Mouse (Mus musculus): ENCODE results near the gene Ampd3.

The Ampd3 gene

DNA sequence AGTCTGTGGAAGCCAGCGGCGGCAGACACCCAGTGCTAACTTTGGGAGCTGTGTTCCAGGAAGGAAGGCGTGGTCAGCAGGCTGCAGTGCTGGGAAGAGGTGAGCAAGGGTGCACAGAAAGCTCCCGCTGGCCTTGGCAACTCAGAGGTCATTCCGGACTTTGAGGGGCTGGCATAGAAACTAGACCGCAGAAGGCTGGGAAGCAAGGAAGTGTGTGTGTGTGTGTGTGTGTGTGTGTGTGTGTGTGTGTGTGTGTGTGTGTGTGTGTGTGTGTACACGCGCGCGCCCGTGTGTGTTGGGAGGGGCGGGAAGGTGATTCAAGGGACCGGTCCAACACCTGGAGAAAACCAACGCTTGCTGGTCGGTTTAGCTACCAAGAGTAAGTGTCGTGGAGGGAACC is at the start of gene Ampd3:
Ampd3 (plus strand) TSS at position 206 of the 400 bp plus-strand sequence.
- peak; percentile 31 to 53 for DNase-seq

DNA sequence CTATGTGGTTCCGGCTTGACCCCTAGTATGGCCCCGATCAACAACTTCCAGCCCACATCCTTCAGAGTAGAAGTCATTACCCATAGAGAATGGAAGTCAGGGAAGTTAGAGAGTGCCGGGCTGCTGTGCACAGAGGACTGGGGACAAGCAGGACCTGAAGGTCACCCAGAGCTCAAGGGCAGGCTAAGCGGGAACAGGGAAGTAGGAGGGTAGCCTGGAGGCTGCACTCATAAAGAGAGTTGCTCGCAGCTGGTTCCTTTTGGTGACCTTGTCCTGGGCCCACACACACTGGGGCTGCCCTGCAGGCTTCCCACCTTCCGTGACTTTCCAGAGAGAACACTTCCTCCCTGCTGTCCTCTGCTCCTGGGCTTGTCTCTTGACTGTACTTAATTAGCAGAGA is 49.5 kb upstream of the Ampd3 start:
- DNase-seq: no peak

DNA sequence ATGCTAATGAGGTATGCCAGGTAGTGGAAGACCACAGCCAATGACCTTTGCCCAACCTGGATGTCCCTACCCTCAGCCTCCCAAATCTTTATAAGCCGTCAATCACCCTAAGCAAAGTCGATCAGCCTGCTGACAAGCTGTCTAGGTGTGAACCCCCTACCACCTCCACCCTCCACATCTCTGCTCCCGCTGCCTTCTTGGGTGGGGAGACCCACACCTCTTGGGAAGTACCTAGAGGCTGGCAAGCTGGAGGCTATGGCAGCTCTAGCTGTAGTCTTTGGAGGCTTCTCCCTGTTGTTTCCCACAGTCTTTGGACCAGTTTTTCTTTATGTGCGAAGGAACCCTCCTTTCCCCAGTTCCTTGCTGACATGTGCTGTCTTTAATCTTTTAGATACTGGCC is 48.1 kb upstream of the Ampd3 start:
- no peak for DNase-seq

GRCm38 (mm10) chr7:110722183-110722582 is 45.8 kb upstream of the Ampd3 start:
- DNase-seq: peak; percentile 66 to 74

- peak; percentile 67 for DNase-seq
Measured at GRCm38 (mm10) chr7:110727049-110727448, 41.0 kb upstream of the Ampd3 start.

DNA sequence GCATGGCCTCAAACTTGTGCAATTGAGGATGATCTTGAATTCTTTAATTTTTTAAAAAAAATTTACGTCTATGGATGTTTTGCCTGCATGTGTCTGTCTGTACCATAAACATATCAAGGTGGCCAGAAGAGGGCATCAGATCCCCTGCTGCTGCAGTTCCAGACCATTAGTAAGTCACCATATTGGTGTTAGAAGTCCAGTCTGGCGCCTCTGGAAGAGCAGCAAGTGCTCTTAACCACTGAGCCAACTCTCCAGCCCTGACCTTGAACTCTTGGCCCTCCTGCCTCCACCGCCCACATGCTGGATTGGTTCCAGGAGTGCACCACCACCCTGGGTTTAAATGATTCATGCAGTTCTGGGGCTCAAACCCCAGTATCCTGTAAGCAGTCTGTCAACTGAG is 39.1 kb upstream of the Ampd3 start:
- peak in 1 of 2 experiments; percentile 25 for DNase-seq

- no peak for DNase-seq
Measured at GRCm38 (mm10) chr7:110729295-110729694, 38.7 kb upstream of the Ampd3 start.

- no peak for DNase-seq
Measured at GRCm38 (mm10) chr7:110731091-110731967, 36.7 kb upstream of the Ampd3 start.

GRCm38 (mm10) chr7:110732001-110732632 is 35.9 kb upstream of the Ampd3 start:
- no peak for DNase-seq

DNA sequence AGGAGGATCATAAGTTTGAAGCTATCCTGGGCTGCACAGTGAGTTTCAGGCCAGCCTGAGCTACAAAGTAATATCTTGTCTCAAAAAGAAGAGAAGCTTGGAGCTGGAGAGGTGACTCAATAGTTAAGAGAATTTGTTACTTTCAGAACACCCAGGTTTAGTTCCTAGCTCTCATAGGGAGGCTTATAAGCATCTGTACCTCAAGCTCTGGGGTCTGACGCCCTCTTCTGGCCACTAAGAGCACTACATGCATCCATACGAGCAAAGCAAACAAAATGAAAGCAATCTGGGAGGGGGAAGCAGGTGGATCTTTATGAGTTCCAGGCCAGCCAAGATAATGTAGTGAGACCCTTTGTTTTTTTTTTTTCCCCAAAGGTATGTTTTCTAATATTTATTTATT is 31.1 kb upstream of the Ampd3 start:
- DNase-seq: no peak

DNA sequence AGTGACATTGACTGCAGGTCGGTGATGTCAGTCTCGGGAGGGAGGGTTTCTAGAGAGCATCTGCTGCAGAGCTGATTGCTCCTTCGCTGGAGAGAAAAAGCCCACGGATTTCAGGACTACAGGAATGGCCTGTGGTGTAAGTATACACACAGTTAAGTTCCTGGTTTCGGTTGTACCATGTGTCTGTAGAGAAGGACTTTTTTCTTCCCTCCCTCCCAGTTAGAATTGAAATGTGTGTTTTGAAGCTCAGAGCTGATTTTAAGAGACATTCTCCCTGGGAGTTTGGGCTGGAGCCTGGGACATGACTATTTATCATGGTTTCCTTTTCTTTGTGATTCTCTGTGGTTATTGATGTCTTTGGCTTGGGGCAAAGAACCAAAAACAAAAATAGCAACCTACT is 28.2 kb upstream of the Ampd3 start:
- DNase-seq: no peak

DNA sequence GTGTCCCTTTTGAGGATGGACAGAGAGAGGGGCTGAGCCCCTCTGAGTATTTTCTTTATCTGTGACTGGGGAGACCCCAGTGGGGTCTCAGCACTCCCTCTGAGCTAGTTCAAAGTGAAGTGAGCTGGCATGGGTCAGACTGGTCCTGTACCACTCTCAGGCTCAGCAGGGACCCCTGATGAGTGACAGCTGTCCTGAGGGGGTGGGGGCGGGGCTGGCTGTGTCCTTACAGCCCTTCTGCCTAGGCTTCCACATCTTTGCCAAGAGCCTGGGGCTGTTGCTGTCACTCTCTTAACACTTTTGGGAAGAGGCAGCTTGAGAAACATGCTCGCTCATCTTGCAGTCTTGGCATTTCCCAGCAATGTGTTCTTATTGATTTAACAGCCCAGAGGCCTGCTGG is 27.8 kb upstream of the Ampd3 start:
- no peak for DNase-seq

DNA sequence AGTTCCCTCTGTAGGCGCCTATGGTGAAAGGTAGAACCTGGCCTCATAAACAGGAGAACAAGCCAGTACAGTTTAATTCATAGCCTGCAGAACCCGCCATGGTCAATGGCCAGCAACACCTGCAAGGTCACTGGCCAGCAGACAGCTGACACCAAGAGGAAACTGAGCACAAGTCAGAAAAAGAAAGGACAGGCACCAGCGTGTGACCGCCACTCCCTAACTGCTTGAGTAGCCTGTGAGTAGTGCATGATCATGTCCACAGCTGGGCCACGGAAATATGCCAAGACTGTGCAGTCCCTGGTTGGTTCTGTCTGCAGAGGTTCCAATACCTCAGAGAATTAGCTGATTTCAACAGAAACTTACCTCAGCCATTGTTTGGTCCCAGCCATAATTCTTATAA is 26.0 kb upstream of the Ampd3 start:
- no peak for DNase-seq

- no peak for DNase-seq
Measured at GRCm38 (mm10) chr7:110746087-110746562, 21.9 kb upstream of the Ampd3 start.

- DNase-seq: no peak
Measured at GRCm38 (mm10) chr7:110746809-110747208, 21.2 kb upstream of the Ampd3 start.

DNA sequence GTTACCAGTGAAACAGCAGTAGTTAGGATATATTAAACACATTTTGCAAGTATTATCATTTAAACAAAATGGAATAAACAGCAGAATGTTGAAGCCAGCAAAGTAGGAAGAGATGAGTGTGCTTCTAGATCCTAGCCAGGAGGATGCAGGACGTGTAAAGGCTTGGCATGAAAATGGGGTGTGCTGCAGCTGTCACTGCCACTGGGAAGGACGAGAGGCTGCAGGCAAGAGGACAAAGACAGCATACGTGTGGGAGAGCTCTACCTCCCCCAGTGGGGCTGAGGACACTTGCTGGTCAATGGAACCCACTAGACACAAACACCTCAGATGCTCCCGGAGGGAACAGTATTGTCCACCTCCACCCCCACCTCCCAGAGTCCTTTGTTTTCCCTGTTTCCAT is 17.2 kb upstream of the Ampd3 start:
- no peak for DNase-seq

DNA sequence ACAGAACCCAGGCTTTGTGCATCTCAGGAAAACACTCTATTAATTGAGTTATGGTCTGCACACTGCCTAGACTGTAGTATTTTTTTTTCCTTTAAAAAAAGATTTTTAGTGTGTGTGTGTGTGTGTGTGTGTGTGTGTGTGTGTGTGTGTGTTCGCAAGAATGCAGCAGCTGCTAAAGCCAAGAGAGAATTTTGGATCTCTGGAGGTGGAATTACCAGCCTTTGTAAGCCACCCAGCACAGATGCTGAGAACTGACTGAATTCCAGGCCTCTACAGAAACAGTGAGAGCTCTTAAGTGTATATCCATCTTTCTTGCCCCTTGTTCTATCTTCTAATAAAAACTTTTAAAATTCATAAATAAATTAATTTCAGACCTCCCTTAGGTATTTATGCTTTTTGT is 16.4 kb upstream of the Ampd3 start:
- no peak for DNase-seq

DNA sequence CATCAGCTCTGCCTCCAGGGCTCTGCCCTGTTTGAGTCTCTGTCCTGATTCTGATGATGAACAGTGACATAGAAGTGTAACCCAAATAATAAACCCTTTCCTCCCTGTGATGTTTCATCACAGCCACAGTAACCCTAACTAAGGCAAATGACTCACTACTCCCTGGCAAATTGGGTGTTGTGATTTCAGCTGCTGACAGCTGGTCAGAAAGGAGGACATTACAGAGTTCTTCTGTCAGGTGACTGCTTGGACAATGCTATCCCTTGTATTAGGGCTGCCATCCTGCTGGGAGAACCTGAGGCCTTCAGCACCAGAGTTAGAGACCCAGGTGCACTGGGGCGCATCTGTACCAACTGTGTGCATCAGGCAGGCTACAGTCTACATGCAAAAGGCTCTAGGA is 14.7 kb upstream of the Ampd3 start:
- DNase-seq: no peak

- DNase-seq: no peak
Measured at GRCm38 (mm10) chr7:110753926-110754330, 14.1 kb upstream of the Ampd3 start.

- no peak for DNase-seq
Measured at GRCm38 (mm10) chr7:110756440-110756839, 11.6 kb upstream of the Ampd3 start.

DNA sequence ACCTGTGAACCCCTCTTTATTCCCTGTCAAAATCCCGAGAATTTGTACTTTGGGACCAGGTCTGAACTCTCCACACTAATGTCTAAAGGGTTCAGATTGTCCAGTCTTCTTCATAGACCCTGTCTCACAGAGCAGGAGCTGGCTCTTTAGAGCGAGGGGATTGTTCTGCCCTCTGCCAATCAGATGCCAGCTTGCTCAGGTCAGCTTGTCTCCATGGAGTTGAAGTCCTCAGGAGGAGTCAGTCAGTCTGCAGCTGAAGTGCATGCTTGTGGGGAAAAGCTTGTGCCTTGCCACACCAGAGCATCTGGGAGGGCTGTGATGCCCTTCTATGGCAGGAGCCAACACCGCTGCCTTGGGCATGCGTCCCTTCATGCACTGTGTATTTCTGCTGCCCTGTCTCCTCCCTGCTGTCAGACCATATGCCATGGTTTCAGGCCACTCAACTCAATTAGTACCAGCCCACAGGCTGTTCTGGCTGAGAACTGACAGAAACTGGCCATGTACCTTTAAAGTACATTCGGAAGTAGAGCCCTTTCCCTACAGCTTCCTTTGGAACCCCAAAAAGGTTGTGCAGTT is 5.3 kb upstream of the Ampd3 start:
- peak; percentile 80 to 88 for DNase-seq

GRCm38 (mm10) chr7:110768451-110769064 is 552 bp downstream of the Ampd3 start:
- DNase-seq: peak; percentile 64 to 78

DNA sequence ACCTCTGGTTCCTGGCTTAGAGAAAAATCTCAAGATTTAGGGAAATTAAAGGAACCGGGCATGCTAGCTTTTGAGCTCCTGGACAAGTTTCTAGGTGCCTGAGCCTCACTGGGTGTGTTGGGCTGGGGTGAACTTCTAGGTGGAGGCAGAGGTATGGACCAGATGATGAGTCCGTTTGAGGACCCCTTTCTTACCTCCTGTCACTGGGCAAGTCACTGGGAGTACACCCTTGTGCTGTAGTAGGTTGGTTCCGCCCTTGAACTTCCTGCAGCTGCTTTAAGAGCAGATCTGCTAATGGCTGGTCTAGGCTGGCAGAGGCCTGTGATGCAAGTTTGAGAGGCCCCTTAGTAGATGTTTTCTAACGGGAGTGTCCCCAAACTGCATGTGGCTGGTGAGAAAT is 1.1 kb downstream of the Ampd3 start:
- DNase-seq: no peak

Data from cerebellum, adult 18-20 months (tissue).